Mouse (Mus musculus): ENCODE measurements around the gene Frg2f1. TPM values are rescaled to one million over a fixed set of nuclear protein-coding genes. Genes with fewer than 3 reads are reported as not detected.

Gene Frg2f1
- polyA plus RNA-seq, 1 experiment from 2014 or later: 3.2 TPM

- no peak overlapping the region for H3K4me3 ChIP-seq
- H3K36me3 ChIP-seq: no peaks in the 10 kb centered on the region
- DNase-seq (ENCODE audit: low spot score): no peak
- WGBS: 76% methylated on average over 7 of the region's 7 CpGs
- H3K4me1 ChIP-seq: peaks cover 3% of the 10 kb centered on the region; the same call in 1 of the 2 replicates
- no peak overlapping the region for H3K27ac ChIP-seq
- peaks cover 9% of the 10 kb centered on the region; the same call in 1 of the 2 replicates for H3K27me3 ChIP-seq (ENCODE audit: insufficient read depth, poor library complexity, severe bottlenecking)
- no peaks in the 10 kb centered on the region for H3K9me3 ChIP-seq
Measured at GRCm38 (mm10) chr4:119484882-119485281, 54.4 kb downstream of the Frg2f1 start.

DNA sequence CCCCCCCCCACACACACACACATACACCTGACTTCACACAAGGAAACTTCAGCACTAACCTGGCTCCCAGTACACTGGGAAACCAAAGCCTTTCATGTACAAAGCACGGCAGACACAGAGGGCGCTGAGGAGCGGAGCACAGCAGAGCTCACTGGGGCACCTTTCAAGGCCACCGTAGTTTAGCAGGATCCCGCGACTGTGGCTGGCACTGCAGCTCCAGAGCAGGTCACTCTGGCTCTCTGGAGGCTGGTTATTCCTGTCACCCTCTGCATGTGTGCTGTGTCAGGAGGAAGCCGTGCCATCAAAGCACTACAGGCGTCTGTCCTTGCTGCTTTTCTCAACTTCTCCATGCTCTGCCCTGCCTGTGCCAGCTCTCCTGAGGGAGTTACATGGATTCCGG is 56.3 kb downstream of the Frg2f1 start:
- Histone ChIP-seq H3K36me3 (no peaks in the 10 kb centered on the region), H3K9me3 (no peaks in the 10 kb centered on the region), H3K4me3 (no peak overlapping the region), H3K4me1 (peaks cover 3% of the 10 kb centered on the region; the same call in 1 of the 2 replicates), H3K27ac (no peak overlapping the region), H3K27me3 (ENCODE audit: insufficient read depth, poor library complexity, severe bottlenecking) (peaks cover 9% of the 10 kb centered on the region; the same call in 1 of the 2 replicates)
- WGBS: 48% methylated on average over 9 of the region's 9 CpGs
- DNase-seq (ENCODE audit: low spot score): no peak

Other genes with a start within 250 kb of the Frg2f1 start
- 712 and 1,091 TPM in 2 replicates for gene Ybx1, start 244.9 kb downstream of the Frg2f1 start, polyA plus RNA-seq (2016; fragmentation: Nextera tagmentation; extraction: Ambion mirVana)
- 70.6 and 98.8 TPM in 2 replicates for gene Ppih, start 219.0 kb downstream of the Frg2f1 start, polyA plus RNA-seq (2016; fragmentation: Nextera tagmentation; extraction: Ambion mirVana)
- 3.1 and 3.6 TPM in 2 replicates for gene Ccdc30, start 124.0 kb downstream of the Frg2f1 start, polyA plus RNA-seq (2016; fragmentation: Nextera tagmentation; extraction: Ambion mirVana)
- 30.4 and 33.5 TPM in 2 replicates for gene Ppcs, start 117.1 kb downstream of the Frg2f1 start, polyA plus RNA-seq (2016; fragmentation: Nextera tagmentation; extraction: Ambion mirVana)
- gene Zmynd12, start 116.7 kb downstream of the Frg2f1 start, polyA plus RNA-seq (2016; fragmentation: Nextera tagmentation; extraction: Ambion mirVana): 0.15 and 0.34 TPM in 2 replicates
- gene Rimkla, start 46.9 kb downstream of the Frg2f1 start, polyA plus RNA-seq (2016; fragmentation: Nextera tagmentation; extraction: Ambion mirVana): 4.4 and 8.2 TPM in 2 replicates
- gene Foxj3, start 2.5 kb downstream of the Frg2f1 start, polyA plus RNA-seq (2016; fragmentation: Nextera tagmentation; extraction: Ambion mirVana): 22.0 and 28.4 TPM in 2 replicates
- 0.26 TPM in 1 of 2 replicates, not detected in the other for gene Guca2a, start 98.2 kb upstream of the Frg2f1 start, polyA plus RNA-seq (2016; fragmentation: Nextera tagmentation; extraction: Ambion mirVana)
- gene Guca2b, start 119.4 kb upstream of the Frg2f1 start, polyA plus RNA-seq (2016; fragmentation: Nextera tagmentation; extraction: Ambion mirVana): not detected in 2 replicates
- 3.2 and 3.3 TPM in 2 replicates for gene Hivep3, start 194.3 kb upstream of the Frg2f1 start, polyA plus RNA-seq (2016; fragmentation: Nextera tagmentation; extraction: Ambion mirVana)

All from heart, embryonic 10.5 days (tissue).